Mouse (Mus musculus) lung, postnatal 0 days (tissue): ENCODE measurements around the gene Ccdc62.

ENCODE experiments used
- CTCF ChIP-seq: IDR thresholded peaks from 2 replicates; pipeline ENCODE4 v1.5.1; 2016; ENCODE audit warnings: antibody characterized with exemption, mild to moderate bottlenecking
- EP300 ChIP-seq: IDR thresholded peaks from 2 replicates; pipeline ENCODE4 v1.6.1; 2016; ENCODE audit warnings: antibody characterized with exemption, mild to moderate bottlenecking, control low read depth

DNA sequence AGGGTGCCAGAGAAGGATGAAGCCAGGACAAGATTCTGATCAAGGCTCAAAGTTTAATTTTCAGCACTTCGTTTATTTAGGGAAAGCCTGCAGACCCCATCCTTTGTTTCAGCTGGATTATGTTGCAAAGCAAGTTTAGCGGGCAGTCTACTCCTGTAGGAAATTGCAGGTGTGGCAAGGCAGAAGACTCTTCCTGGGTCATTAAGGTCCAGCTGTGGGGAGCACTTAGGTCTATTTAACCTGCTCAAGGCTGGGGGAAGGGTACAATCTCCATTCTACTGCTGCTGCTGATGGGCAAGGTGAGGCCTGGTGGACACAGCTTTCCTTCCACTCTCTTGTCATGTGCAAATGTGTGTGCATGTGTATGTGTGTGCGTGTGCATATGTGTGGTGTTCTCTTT lies 28.5 kb downstream of the Ccdc62 start:
- TF ChIP-seq CTCF (no peak), EP300 (no peak)
